Mouse (Mus musculus): ENCODE results near the gene Ace3. TPM values are rescaled to one million over a fixed set of nuclear protein-coding genes. Genes with fewer than 3 reads are reported as not detected.
A peak's percentile ranks its signal among the peaks of the same experiment; 100 is the strongest.
"Not testable (repeated sequence)": the region's sequence is repeated elsewhere in the genome, so short reads cannot be mapped to it uniquely, and the experiment has no call there.

Ace3 gene
- polyA plus RNA-seq, 1 experiment from 2014 or later, result not detected

DNA sequence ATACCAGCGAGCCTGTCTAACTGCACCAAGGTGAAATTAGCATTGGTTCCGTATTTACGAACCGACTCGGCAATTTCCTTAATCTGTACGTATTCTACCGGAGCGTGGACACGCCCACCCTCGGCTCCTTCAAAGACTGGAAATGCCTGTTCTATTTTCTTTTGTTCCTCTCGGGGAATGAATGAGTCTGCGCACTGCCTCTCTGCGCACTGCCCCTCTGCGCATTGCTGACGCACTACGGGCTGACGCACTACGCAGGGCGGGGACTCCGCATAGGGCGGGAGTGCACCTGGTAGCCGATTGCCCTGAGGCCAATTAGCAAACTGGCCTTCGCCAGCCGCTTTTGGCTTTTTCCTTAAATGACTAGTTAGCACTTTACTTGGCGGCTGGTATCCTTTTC is 37.6 kb downstream of the Ace3 start:
- peak overlapping the region; percentile 26; the same call in 1 of the 2 replicates for H3K4me2 ChIP-seq (replicated peaks; ENCODE audit: low read depth, low read length)
- WGBS, result 43% methylated on average over 8 of the region's 25 CpGs

DNA sequence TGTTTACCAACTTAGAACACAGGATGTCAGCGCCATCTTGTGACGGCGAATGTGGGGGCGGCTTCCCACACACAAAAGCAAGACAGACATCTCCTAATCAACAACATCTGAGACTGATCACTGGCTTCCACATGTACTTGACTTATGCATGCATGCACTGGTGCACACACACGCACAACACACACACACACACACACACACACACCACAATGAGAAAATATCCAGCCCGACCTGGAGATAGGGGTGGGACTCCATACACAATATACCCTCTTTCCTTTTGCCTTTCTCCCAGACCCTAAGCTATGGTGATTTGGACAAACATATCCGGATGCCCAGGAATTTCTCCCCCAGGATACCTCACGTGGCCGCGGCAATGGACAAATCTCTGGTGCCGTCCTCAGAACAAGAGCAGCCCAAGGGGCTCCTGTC is 39.0 kb downstream of the Ace3 start:
- Histone ChIP-seq H3K36me3 (ENCODE audit: insufficient read depth, low read length) (no peaks in the 10 kb centered on the region), H3K4me2 (replicated peaks; ENCODE audit: low read depth, low read length) (peak overlapping the region; percentile 46), H3K9me3 (ENCODE audit: low read length) (no peaks in the 10 kb centered on the region), H3K27ac (ENCODE audit: low read length) (peak overlapping the region; percentile 89), H3K9ac (replicated peaks; ENCODE audit: low read length) (peak overlapping the region; percentile 64), H3K4me1 (ENCODE audit: insufficient read depth, low read length) (peaks cover 14% of the 10 kb centered on the region), H3K4me3 (ENCODE audit: low read length) (peak overlapping the region; percentile 29), H3K27me3 (ENCODE audit: insufficient read depth, low read length) (no peaks in the 10 kb centered on the region)
- 36% methylated on average over 11 of the region's 11 CpGs for WGBS
- ATAC-seq (ENCODE audit: low FRiP score, low TSS enrichment), result no peak

More for the DNA sequence above, 37.6 kb downstream of the Ace3 start:
- H3K27me3 ChIP-seq (ENCODE audit: insufficient read depth, low read length); H3K36me3 ChIP-seq (ENCODE audit: insufficient read depth, low read length); H3K27ac ChIP-seq (ENCODE audit: low read length); ATAC-seq (ENCODE audit: low FRiP score, low TSS enrichment); H3K4me1 ChIP-seq (ENCODE audit: insufficient read depth, low read length); H3K9ac ChIP-seq (replicated peaks; ENCODE audit: low read length); H3K9me3 ChIP-seq (ENCODE audit: low read length): not testable (repeated sequence)
- peak overlapping the region; percentile 45 for H3K4me3 ChIP-seq (ENCODE audit: low read length)

DNA sequence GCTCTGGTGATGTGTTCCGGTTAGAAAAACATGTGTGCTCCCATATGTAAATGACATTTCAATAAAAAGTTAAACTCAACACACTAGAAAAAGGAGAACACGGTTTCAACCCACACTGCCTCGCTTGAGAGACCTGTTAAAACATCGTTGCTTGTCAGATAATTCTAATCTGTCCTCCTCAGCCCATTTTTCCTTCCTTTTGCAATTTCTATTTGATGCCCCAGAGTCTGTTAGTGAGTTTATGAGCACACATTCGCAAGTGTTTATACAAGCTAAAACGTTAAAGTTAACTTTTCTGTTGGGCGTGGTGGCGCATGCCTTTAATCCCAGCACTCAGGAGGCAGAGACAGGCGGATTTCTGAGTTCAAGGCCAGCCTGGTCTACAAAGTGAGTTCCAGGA is 40.5 kb downstream of the Ace3 start:
- Histone ChIP-seq H3K4me1 (ENCODE audit: insufficient read depth, low read length) (peaks cover 16% of the 10 kb centered on the region), H3K9ac (replicated peaks; ENCODE audit: low read length) (no peak overlapping the region), H3K4me3 (ENCODE audit: low read length) (no peak overlapping the region), H3K9me3 (ENCODE audit: low read length) (no peaks in the 10 kb centered on the region), H3K36me3 (ENCODE audit: insufficient read depth, low read length) (no peaks in the 10 kb centered on the region), H3K27me3 (ENCODE audit: insufficient read depth, low read length) (no peaks in the 10 kb centered on the region), H3K4me2 (replicated peaks; ENCODE audit: low read depth, low read length) (no peak overlapping the region), H3K27ac (ENCODE audit: low read length) (no peak overlapping the region)
- no peak for ATAC-seq (ENCODE audit: low FRiP score, low TSS enrichment)
- 87% methylated on average over 9 of the region's 9 CpGs for WGBS

DNA sequence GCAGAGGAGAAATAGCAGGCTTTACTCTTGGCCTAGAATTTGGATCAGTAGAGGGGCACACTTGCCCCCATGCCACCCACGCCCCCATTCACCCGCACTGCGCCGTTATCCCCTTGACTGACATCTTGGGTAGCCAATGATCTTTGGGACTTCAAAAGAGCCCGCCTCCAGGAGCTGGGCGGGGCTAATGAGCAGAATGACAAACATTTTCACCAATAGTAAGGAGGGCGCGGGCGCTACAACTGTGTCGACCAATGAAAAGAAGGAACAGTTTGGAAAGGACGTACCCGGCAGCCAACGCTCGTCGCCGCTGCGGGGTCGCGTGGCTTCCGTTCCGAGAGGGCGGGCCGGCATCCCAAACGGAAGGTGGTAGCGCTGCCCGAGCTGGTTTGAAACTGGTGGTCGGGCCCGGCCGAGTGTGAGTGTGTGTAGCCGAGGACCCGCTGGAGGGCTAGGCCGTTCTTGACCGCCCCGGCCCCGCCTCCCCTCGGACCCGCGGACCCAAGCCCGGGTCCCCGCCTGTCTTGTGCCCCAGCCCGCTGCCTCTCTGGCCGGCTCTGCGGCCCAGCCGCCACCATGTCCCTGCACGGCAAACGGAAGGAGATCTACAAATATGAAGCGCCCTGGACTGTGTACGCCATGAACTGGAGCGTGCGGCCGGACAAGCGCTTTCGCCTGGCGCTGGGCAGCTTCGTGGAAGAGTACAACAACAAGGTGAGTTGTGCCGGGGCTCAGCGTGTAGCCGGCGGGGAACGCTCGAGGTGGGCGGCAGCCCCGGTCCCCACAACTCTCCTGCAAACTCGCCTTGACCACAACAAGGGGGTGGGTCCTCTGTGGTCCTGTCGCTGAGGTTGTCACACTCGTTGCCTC is 42.3 kb downstream of the Ace3 start, which contains the start of gene Dcaf7:
Dcaf7 (plus strand) TSS at position 325 of the 870 bp plus-strand sequence.
- Histone ChIP-seq H3K27ac (ENCODE audit: low read length) (peak within 1 kb of the TSS; percentile 94), H3K36me3 (ENCODE audit: insufficient read depth, low read length) (no peaks in the 10 kb centered on the region), H3K9ac (replicated peaks; ENCODE audit: low read length) (peak within 1 kb of the TSS; percentile 93), H3K4me2 (replicated peaks; ENCODE audit: low read depth, low read length) (peak within 1 kb of the TSS; percentile 89), H3K4me1 (ENCODE audit: insufficient read depth, low read length) (peaks cover 16% of the 10 kb centered on the region), H3K27me3 (ENCODE audit: insufficient read depth, low read length) (no peaks in the 10 kb centered on the region), H3K4me3 (ENCODE audit: low read length) (peak within 1 kb of the TSS; percentile 88), H3K9me3 (ENCODE audit: low read length) (no peaks in the 10 kb centered on the region)
- peak; percentile 99 for ATAC-seq (ENCODE audit: low FRiP score, low TSS enrichment)
- WGBS, result under 1% methylated on average over 58 of the region's 66 CpGs

DNA sequence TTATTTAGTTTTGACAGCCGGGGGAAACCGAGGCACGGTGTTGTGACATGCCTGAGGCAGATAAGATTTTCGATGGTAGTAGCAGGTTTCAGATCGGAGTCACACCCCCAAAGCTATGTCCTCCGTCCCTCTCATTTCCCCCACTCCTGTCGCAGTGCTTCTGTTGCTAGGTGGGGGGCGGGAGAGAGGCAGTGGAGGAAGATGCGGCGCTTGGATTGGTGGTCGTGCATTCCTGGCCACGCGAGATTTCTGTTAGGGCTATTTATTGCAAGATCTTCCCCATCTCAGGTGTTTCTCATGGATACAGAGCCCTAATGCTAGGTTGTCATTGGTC is 42.9 kb downstream of the Ace3 start:
- peak overlapping the region; percentile 89 for H3K4me2 ChIP-seq (replicated peaks; ENCODE audit: low read depth, low read length)
- 0% methylated on average over 13 of the region's 13 CpGs for WGBS
- H3K4me3 ChIP-seq (ENCODE audit: low read length), result peak overlapping the region; percentile 88
- H3K9me3 ChIP-seq (ENCODE audit: low read length), result no peaks in the 10 kb centered on the region
- peaks cover 16% of the 10 kb centered on the region for H3K4me1 ChIP-seq (ENCODE audit: insufficient read depth, low read length)
- H3K27ac ChIP-seq (ENCODE audit: low read length), result peak overlapping the region; percentile 94
- H3K27me3 ChIP-seq (ENCODE audit: insufficient read depth, low read length), result no peaks in the 10 kb centered on the region
- no peaks in the 10 kb centered on the region for H3K36me3 ChIP-seq (ENCODE audit: insufficient read depth, low read length)
- ATAC-seq (ENCODE audit: low FRiP score, low TSS enrichment), result no peak
- peak overlapping the region; percentile 93 for H3K9ac ChIP-seq (replicated peaks; ENCODE audit: low read length)

DNA sequence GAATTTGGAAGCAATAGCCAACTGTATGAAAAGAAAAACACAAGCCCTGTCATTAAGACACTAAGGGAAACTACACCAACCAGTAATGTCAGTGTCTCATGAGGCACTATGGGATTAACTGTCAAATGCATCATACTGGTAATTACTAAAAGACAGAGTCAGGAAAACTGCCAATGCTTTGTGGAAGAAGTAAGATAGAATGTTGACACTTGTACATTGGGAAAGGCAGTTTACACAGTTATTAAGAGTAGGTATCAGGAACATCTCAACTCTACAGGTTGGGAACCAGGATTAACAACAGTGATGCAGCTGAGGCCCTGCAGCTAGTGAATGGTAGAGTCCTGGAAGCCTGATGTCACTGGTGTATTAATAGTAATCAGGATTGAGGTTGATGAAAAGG is 49.9 kb downstream of the Ace3 start:
- Histone ChIP-seq H3K9ac (replicated peaks; ENCODE audit: low read length) (no peak overlapping the region), H3K4me2 (replicated peaks; ENCODE audit: low read depth, low read length) (no peak overlapping the region), H3K4me3 (ENCODE audit: low read length) (no peak overlapping the region), H3K27ac (ENCODE audit: low read length) (no peak overlapping the region), H3K9me3 (ENCODE audit: low read length) (no peaks in the 10 kb centered on the region), H3K36me3 (ENCODE audit: insufficient read depth, low read length) (peaks cover 17% of the 10 kb centered on the region), H3K4me1 (ENCODE audit: insufficient read depth, low read length) (no peaks in the 10 kb centered on the region), H3K27me3 (ENCODE audit: insufficient read depth, low read length) (no peaks in the 10 kb centered on the region)
- ATAC-seq (ENCODE audit: low FRiP score, low TSS enrichment), result no peak

DNA sequence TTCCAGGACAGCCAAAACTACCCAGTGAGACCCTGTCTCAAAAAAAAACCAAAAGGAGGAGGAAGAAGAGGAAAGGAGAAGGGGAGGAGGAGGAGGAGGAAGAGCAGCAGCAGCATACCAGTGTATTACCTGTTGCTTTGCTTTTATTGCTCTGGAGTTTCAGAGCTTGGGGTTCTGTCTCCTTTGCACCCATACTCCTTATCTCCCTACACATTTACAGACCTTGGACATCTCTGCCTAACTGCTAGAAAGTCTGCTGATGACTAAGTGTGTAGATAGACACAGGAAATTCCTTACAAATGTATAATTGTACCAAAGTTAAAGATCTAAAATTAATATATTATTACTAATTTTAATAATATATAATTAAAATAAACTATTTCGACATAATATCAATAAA is 50.8 kb downstream of the Ace3 start:
- H3K9me3 ChIP-seq (ENCODE audit: low read length), result no peaks in the 10 kb centered on the region
- H3K4me1 ChIP-seq (ENCODE audit: insufficient read depth, low read length), result no peaks in the 10 kb centered on the region
- no peak overlapping the region for H3K27ac ChIP-seq (ENCODE audit: low read length)
- H3K9ac ChIP-seq (replicated peaks; ENCODE audit: low read length), result no peak overlapping the region
- no peaks in the 10 kb centered on the region for H3K27me3 ChIP-seq (ENCODE audit: insufficient read depth, low read length)
- H3K4me2 ChIP-seq (replicated peaks; ENCODE audit: low read depth, low read length), result no peak overlapping the region
- ATAC-seq (ENCODE audit: low FRiP score, low TSS enrichment), result no peak
- peaks cover 17% of the 10 kb centered on the region for H3K36me3 ChIP-seq (ENCODE audit: insufficient read depth, low read length)
- H3K4me3 ChIP-seq (ENCODE audit: low read length), result no peak overlapping the region
- 92% methylated on average over 1 of the region's 1 CpGs for WGBS

DNA sequence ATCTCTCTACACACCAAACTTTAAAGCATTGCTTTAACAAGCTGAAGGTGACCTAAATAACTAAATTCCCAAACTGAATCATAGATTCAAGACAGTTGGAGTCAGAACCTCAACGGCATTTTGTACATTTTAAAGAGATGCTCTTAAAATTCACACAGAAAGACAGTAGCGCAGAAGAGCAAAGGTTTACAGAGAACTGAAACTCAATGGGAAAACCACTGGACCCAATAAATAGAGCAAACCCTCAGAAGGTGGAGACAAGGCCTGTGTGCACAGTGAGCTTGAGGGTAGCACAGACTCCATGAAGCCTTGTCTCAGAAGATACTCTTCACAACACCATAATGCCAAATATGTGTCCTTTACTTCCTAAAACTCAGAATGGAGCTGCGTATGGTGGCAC is 51.3 kb downstream of the Ace3 start:
- 98% methylated on average over 3 of the region's 3 CpGs for WGBS
- no peak overlapping the region for H3K9ac ChIP-seq (replicated peaks; ENCODE audit: low read length)
- H3K27ac ChIP-seq (ENCODE audit: low read length), result no peak overlapping the region
- no peak overlapping the region for H3K4me2 ChIP-seq (replicated peaks; ENCODE audit: low read depth, low read length)
- no peak overlapping the region for H3K4me3 ChIP-seq (ENCODE audit: low read length)
- peaks cover 18% of the 10 kb centered on the region for H3K36me3 ChIP-seq (ENCODE audit: insufficient read depth, low read length)
- H3K27me3 ChIP-seq (ENCODE audit: insufficient read depth, low read length), result no peaks in the 10 kb centered on the region
- H3K9me3 ChIP-seq (ENCODE audit: low read length), result no peaks in the 10 kb centered on the region
- H3K4me1 ChIP-seq (ENCODE audit: insufficient read depth, low read length), result no peaks in the 10 kb centered on the region
- ATAC-seq (ENCODE audit: low FRiP score, low TSS enrichment), result no peak

DNA sequence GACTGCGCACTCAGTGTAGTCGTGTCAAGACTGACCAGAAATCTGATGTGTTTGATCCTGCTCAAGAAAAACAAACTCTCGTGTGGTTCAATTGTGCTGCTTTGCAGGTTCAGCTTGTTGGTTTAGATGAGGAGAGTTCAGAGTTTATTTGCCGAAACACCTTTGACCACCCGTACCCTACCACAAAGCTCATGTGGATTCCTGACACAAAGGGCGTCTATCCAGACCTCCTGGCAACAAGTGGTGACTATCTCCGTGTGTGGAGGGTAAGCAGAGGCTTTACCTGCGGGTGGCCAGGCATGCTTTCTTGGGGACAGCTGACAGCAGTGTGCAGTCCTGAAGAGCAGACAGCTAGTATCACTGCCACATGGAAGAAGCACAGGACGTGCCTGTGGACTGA is 52.1 kb downstream of the Ace3 start:
- Histone ChIP-seq H3K9me3 (ENCODE audit: low read length) (no peaks in the 10 kb centered on the region), H3K27me3 (ENCODE audit: insufficient read depth, low read length) (no peaks in the 10 kb centered on the region), H3K9ac (replicated peaks; ENCODE audit: low read length) (no peak overlapping the region), H3K4me3 (ENCODE audit: low read length) (no peak overlapping the region), H3K36me3 (ENCODE audit: insufficient read depth, low read length) (peaks cover 26% of the 10 kb centered on the region), H3K4me2 (replicated peaks; ENCODE audit: low read depth, low read length) (no peak overlapping the region), H3K4me1 (ENCODE audit: insufficient read depth, low read length) (no peaks in the 10 kb centered on the region), H3K27ac (ENCODE audit: low read length) (no peak overlapping the region)
- 84% methylated on average over 9 of the region's 9 CpGs for WGBS
- ATAC-seq (ENCODE audit: low FRiP score, low TSS enrichment), result no peak

DNA sequence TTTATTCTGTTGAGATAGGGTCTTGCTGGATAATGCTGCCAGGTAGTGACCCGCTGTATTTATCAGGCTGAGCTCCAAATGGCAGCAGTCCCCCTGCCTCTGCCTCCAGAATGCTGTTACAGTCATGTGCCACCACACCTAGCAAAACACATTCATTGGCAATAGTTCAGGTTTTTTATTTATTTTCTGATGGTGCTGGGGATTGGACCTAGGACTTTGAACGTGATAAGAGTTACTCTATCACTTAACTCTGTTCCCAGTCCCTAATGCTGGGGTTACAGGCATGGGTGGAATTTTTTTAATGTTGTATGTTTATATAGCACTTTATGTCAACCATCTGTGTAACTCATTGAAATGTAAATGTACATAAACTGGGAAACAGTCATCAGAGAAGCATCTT is 59.4 kb downstream of the Ace3 start:
- H3K27me3 ChIP-seq (ENCODE audit: insufficient read depth, low read length), result no peaks in the 10 kb centered on the region
- peaks cover 70% of the 10 kb centered on the region for H3K36me3 ChIP-seq (ENCODE audit: insufficient read depth, low read length)
- H3K9me3 ChIP-seq (ENCODE audit: low read length), result no peaks in the 10 kb centered on the region
- H3K4me1 ChIP-seq (ENCODE audit: insufficient read depth, low read length), result no peaks in the 10 kb centered on the region
- H3K4me3 ChIP-seq (ENCODE audit: low read length), result no peak overlapping the region
- no peak overlapping the region for H3K27ac ChIP-seq (ENCODE audit: low read length)
- H3K4me2 ChIP-seq (replicated peaks; ENCODE audit: low read depth, low read length), result no peak overlapping the region
- 98% methylated on average over 2 of the region's 2 CpGs for WGBS
- H3K9ac ChIP-seq (replicated peaks; ENCODE audit: low read length), result no peak overlapping the region
- ATAC-seq (ENCODE audit: low FRiP score, low TSS enrichment), result no peak
